Mouse (Mus musculus): ENCODE data around the gene Pym1.

DNA sequence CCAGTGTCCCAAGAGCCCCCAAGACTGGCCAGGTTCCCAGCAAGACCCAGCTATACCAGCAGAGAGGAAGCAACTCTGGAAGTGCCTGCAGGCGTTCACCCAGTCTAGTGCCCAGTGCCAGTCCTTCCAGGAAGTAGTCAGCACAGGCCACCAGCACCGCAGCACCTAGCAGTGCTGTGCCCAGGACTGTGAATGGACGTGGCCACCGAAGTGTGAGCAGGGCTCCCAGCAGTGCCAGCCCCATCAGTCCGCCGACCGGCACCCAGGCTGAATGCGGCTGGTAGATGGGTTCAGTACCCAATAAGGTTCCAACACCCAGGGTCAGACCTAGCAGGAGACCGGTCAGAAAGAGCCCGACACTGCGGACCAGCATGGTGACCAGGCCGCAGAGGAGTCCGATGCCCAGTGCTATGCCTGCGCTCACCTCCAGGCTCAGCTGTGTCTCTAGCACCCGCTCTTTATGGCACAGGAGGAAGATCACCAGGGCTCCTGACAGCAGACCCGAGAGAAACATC, 54.3 kb downstream of the Pym1 start:
- TF ChIP-seq GATA1 (IDR thresholded peaks at IDR 0.05; ENCODE audit: low read length) (no peak), TAL1 (IDR thresholded peaks at IDR 0.05; ENCODE audit: low read length) (no peak)
